Mouse (Mus musculus): ENCODE measurements around the gene Slc35f1.

GRCm38 (mm10) chr10:52814358-52814757, 124.0 kb downstream of the Slc35f1 start:
- TF ChIP-seq GABPA (IDR thresholded peaks at IDR 0.05; ENCODE audit: insufficient replicate concordance, low read depth, low read length) (no peak), ETS1 (conservative IDR thresholded peaks at IDR 0.05; ENCODE audit: low read depth, low read length) (no peak), EP300 (IDR thresholded peaks at IDR 0.05; ENCODE audit: low read length) (no peak)

Data from CH12.LX (cell line).